Mouse (Mus musculus): ENCODE measurements around the gene Eqtn. TPM values are rescaled to one million over a fixed set of nuclear protein-coding genes. Genes with fewer than 3 reads are reported as not detected.

Gene Eqtn
- total RNA-seq (2021): 1 to 10 TPM in 1 of 2 experiments, under 1 TPM in 1; 0.67 to 1.3 TPM

- DNase-seq (ENCODE audit: low spot score in 2 of 2): no peak
- intact Hi-C loops (cut with DNase I): no loop called here
These were observed at the start of gene Eqtn for GRCm38 (mm10) chr4:94928743-94929142. Gene Eqtn, minus strand, starts transcription at chr4:94928843.

GRCm38 (mm10) chr4:94973321-94973720 lies 44.7 kb upstream of the Eqtn start:
- intact Hi-C loops (cut with DNase I): no loop called here
- no peak for DNase-seq (ENCODE audit: low spot score in 2 of 2)

GRCm38 (mm10) chr4:94952773-94953172 lies 24.1 kb upstream of the Eqtn start:
- no peak for DNase-seq (ENCODE audit: low spot score in 2 of 2)
- intact Hi-C loops (cut with DNase I): no loop called here

GRCm38 (mm10) chr4:94941221-94941855 lies 12.7 kb upstream of the Eqtn start:
- intact Hi-C loops (cut with DNase I): no loop called here
- no peak for DNase-seq (ENCODE audit: low spot score in 2 of 2)

- no peak for DNase-seq (ENCODE audit: low spot score in 2 of 2)
- intact Hi-C loops (cut with DNase I): loop anchor here (10.0 kb wide), 1 partner anchor 217 kb away; no protein-coding TSS in a partner anchor
These were observed 26.9 kb downstream of the Eqtn start for GRCm38 (mm10) chr4:94901780-94902179.

- no peak for DNase-seq (ENCODE audit: low spot score in 2 of 2)
These were observed 27.9 kb downstream of the Eqtn start for GRCm38 (mm10) chr4:94900744-94901143.

More at GRCm38 (mm10) chr4:94900744-94901143, 27.9 kb downstream of the Eqtn start:
- intact Hi-C loops (cut with DNase I): loop anchor here (10.0 kb wide), 1 partner anchor 216 kb away; no protein-coding TSS in a partner anchor

Other genes starting within 250 kb of the Eqtn start
- gene Tek, start 189.6 kb downstream of the Eqtn start, total RNA-seq (2021): 1 to 10 TPM; 8.3 to 8.7 TPM
- gene Mysm1, start 50.3 kb upstream of the Eqtn start, total RNA-seq (2021): 10 to 100 TPM; 28.4 to 34.9 TPM
- 10 to 100 TPM; 48.6 to 79.9 TPM for gene Jun, start 123.4 kb upstream of the Eqtn start, total RNA-seq (2021)